Mouse (Mus musculus) heart, postnatal 36 days (tissue): ENCODE measurements around the gene Ptprn2. TPM values are rescaled to one million over a fixed set of nuclear protein-coding genes. Genes with fewer than 3 reads are reported as not detected.
A peak's percentile ranks its signal among the peaks of the same experiment; 100 is the strongest.

Experiments
- DNase-seq, 2 experiments: peaks; one replicate each; pipeline ENCODE4 v3.0.0; 2021 to 2022
- intact Hi-C: fragments of 180-260 bp; cut with DNase I; formaldehyde crosslinking; loops from one replicate; pipeline ENCODE4 v1.15.1; 2025
- total RNA-seq, 2 experiments: library from RNA; stranded (reverse); gene quantifications; 2 replicates each; pipeline ENCODE4 v1.2.3; 2021

Ptprn2 gene
- total RNA-seq: under 1 TPM in 1 of 2 experiments, not detected in 1; 0.25 TPM

- peak; percentile 27 to 32 for DNase-seq
- intact Hi-C loops: no loop called here
These were observed at the start of gene Ptprn2 for GRCm38 (mm10) chr12:116485591-116486403. TSS of gene Ptprn2 (plus strand) at chr12:116485720.

DNA sequence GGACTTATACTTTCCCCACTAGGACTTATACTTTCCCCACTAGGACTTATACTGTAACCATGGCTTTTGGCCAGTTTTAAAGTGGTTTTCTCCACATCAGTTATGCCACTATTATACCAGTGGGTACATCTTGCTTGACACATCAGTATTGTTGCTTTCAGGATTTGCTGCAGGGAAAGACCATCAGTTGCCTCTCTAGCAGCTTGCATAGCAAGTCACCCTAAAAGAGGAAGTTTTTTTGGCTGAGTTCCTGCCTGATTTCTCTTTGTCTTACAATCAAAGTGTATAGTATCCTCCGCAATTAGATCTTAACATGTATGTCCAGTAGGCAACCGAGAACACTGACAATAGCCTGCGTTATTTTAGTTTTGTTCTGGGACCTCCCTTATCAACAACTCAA lies 49.4 kb upstream of the Ptprn2 start:
- intact Hi-C loops: no loop called here
- DNase-seq: no peak

DNA sequence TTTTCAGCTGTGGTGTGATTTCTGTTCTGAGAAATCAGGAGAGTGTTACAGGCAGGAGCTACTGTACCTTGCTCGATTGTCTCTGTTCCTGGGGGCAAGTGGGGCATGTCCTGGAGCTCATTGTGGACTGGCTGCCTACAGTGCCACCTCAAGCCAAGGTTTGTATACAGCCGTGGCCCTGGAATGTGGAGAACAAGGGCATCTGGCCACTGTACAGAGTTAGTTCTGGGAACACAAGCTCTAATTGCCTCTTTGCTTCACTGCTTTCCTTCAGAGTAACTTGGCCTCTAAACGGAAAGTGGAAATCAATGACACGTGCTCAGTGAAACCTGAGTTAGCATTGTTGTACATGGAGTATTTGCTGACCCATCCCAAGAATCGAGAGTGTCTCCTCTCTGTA lies 46.9 kb upstream of the Ptprn2 start:
- DNase-seq: no peak
- intact Hi-C loops: no loop called here

GRCm38 (mm10) chr12:116442184-116442583 lies 43.3 kb upstream of the Ptprn2 start:
- DNase-seq: no peak
- intact Hi-C loops: no loop called here

DNA sequence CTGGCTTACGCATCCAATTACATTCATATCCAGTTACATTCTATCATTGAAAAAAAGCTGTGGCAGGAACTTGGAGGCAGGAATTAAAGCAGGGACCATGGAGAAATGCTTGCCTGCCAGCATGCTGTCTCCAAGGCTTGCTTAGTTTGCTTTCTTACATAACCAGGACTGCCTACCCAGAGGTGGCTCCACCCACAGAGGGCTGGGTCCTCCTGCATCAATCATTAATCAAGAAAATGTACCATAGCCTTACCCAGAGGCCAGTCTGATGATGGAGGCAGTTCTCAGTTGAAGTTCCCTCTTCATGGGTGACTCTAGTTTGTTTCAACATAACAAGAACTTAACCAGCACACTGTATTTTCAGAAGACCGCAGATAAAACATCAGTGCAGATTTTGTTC lies 36.0 kb upstream of the Ptprn2 start:
- no peak for DNase-seq

DNA sequence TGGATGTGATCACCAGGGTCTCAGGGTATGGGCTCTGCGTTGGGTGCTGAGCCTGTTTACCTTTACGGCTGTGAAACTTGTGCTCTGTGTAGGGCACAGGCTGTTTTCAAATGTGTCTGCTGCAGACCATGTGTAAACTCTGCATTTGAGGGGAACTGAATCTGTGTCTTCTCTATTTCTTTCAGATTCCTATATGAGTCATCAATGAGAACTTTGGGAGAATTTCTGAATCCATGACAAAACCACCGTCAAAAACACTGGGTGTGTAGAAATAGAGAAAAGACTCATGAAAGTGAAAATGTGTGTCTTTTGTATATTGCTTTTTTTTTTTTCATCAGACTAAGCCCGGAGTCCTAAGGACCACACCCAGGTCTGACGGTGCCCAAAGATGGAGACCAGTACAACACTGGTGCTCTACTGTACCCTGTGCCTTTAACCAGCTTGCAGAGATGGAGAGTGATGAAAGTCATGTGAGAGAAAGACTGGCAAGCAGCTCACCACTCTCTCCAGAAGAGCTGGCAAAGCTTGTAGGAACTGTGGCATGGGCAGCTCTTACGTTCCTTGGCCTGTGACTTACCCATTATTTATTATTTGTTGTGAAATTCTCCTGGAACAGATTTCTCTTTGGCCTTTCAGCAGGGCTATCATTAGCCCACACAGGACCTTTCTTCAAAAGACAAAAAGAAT lies 25.0 kb upstream of the Ptprn2 start:
- intact Hi-C loops: no loop called here

More for the DNA sequence above, 36.0 kb upstream of the Ptprn2 start:
- intact Hi-C loops: no loop called here

DNA sequence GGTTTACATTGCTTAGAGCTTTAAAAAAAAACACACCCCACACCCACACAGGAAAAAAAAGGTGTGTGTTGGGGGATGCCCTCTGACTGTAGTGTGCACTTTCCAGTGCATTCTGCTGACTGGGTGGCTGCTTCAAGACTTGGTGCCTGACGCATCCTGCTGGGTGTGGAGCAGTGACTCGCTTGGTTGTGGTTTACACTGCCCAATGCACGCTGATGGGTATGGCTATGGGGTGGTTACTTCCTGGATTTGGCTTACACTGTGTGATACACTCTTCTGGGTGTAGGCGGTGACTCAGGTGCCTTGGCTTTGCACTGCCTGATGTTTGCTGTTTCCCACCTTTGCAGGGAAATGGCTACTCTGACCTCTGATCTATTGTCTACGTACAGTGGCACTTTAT lies 18.5 kb upstream of the Ptprn2 start:
- intact Hi-C loops: no loop called here
- no peak for DNase-seq

More for the DNA sequence above, 25.0 kb upstream of the Ptprn2 start:
- no peak for DNase-seq

GRCm38 (mm10) chr12:116468348-116468747 lies 17.2 kb upstream of the Ptprn2 start:
- intact Hi-C loops: no loop called here
- DNase-seq: no peak

- DNase-seq: no peak
- intact Hi-C loops: no loop called here
These were observed 16.4 kb upstream of the Ptprn2 start for GRCm38 (mm10) chr12:116469096-116469495.

GRCm38 (mm10) chr12:116473264-116473663 lies 12.3 kb upstream of the Ptprn2 start:
- intact Hi-C loops: no loop called here
- no peak for DNase-seq

DNA sequence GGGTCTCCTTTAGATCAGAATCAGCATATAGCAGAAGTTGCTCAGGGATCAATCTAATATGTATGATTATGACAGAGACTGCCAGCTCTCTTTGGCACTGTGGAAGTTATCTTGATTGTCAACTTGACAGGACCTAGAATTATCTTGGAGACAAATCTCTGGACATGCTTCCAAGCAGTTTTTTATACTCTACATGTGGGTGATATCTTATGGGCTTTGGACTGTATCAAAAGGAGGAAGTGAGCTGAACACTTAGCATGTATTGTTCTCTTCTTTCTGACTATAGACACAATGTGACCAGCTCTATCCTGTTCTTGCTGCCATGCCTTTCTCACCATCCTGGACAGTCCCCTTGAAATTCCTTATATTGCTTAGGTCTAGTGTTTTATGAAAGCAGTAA lies 11.8 kb upstream of the Ptprn2 start:
- intact Hi-C loops: no loop called here
- no peak for DNase-seq

- DNase-seq: no peak
- intact Hi-C loops: no loop called here
These were observed 10.8 kb upstream of the Ptprn2 start for GRCm38 (mm10) chr12:116474676-116475075.

- intact Hi-C loops: no loop called here
- no peak for DNase-seq
These were observed 6.7 kb upstream of the Ptprn2 start for GRCm38 (mm10) chr12:116478771-116479170.

DNA sequence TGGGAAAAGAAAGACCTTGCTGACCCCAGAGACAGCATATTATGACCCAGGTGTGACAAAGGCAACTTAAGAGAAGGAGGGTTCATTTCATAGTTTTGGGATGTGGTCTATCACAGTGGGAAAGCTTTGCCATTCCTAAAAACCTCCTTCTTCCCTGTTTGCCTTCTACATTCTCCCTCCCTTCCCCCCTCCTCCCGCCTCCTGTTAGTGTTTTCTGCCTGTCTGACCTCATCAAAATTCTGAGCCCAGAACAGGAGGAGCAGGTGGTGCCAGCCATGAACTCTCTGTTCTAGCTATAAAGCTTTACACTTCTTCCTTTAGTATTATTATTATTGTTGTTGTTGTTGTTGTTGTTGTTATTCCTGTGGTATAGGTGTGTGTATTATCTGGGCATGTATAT lies 3.6 kb upstream of the Ptprn2 start:
- intact Hi-C loops: no loop called here
- no peak for DNase-seq

- intact Hi-C loops: no loop called here
- no peak for DNase-seq
These were observed 1.9 kb upstream of the Ptprn2 start for GRCm38 (mm10) chr12:116483581-116483980.

DNA sequence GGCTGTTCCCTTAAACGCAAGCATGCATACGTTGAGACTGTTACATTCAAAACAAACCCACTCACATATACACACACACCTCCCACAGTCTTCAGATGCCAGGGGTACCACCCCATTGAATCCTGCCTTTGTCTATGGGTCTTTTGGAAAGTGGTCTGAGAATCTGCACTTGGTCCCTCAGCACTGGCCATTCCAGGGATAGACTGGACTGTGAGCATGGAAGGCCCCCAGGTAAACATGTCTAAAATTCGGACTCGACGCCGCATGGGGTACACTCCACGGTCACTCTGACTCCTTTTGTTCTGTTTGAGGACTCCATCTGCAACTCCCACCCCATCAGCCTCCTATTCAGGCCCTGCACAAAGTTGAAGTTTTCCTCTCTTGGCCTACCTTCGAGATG lies 529 bp upstream of the Ptprn2 start:
- intact Hi-C loops: no loop called here
- no peak for DNase-seq

DNA sequence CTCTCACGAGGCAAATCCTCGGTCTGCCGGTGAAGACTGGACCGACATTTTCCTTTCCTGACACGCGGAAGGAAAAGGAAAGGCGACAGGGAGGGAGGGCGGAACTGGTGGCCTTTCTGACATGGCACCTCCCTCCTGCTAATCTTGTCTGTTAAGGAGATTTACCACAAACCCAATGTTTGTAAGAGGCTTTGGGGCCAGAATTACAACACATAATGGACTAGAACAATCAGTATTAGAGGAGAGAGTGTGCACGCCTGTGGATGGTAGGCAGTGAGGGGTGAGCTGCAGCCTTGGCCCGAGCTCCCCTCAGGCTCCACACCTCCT lies 847 bp downstream of the Ptprn2 start:
- intact Hi-C loops: no loop called here
- DNase-seq: no peak

GRCm38 (mm10) chr12:116488836-116489235 lies 3.3 kb downstream of the Ptprn2 start:
- no peak for DNase-seq
- intact Hi-C loops: no loop called here

DNA sequence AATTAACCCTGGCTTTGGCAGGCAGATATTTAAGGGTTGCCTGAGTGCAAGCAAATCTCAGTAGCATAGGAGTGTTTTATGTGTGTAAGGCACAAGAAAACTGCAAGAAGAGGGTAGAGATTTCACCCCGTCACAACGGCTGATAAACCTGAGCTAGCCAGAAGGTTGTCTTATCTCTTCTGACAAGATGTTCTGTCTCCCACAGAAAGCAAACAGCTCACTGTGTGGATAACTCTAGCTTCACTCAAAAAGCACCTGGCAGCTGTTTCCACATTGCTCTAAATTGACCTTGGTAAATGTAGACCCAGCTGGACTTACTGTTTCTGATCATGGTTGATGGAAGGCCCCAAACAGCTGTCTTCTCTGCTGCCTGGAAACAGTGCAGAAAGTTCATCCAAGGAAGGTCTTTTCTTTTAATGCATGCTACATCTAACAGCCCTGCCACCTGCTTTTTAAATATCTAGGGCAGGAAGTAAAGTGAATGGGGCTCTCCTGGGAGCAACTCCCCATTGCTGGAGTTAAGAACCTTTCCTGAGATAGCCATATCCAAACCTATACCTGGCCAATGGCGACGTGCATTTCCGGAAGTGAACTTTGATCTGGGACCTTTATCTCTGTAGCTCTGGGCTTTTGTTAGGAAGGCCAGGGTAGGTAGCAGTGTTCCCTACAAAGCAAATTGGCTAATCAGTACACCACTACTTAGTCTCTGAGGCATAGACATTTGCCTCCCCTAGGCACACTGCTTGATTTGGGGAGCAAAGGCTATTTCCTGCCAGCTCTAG lies 5.2 kb downstream of the Ptprn2 start:
- intact Hi-C loops: no loop called here
- no peak for DNase-seq

DNA sequence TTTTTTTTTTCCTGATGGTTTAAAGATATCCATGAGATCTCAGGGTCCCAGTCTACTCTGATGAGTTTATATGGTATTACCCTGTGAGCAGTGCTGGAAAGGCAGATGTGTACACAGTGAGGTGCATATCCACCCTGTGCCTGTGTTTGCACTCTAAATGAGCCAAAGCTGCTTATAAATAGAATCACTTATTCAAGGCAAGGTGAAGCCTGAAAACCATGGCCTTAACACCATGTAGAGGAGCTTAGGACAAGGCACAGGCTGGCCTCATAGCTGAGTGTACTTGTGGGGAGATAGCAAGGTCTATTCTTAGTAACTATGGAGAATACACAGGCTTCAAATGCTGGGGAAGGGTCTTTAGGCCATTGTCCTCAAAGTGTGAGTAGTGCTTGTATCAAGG lies 13.1 kb downstream of the Ptprn2 start:
- intact Hi-C loops: no loop called here
- DNase-seq: no peak

- no peak for DNase-seq
- intact Hi-C loops: no loop called here
These were observed 15.1 kb downstream of the Ptprn2 start for GRCm38 (mm10) chr12:116500652-116501051.

DNA sequence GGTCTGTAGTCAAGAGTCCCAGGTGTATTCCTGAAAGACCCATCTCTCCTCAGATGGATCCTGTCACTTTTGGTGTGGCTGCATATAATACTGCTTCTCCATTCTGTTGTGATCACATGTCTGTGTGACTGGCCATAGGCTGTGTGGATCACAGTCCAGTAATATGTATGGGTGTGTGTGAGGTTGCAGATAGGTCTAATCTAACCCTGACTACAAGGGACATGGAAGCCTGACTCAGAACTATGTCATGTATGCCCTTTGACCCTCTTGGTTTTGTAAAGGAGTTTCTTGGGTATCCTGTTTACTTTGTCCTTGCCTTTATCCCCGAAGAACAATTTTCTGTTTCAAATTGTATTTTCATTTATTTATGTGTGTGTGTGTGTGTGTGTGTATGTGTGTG lies 27.0 kb downstream of the Ptprn2 start:
- intact Hi-C loops: no loop called here
- DNase-seq: no peak
